ENCODE assay signal across 9 mouse cellular contexts in the genomic region with DNA sequence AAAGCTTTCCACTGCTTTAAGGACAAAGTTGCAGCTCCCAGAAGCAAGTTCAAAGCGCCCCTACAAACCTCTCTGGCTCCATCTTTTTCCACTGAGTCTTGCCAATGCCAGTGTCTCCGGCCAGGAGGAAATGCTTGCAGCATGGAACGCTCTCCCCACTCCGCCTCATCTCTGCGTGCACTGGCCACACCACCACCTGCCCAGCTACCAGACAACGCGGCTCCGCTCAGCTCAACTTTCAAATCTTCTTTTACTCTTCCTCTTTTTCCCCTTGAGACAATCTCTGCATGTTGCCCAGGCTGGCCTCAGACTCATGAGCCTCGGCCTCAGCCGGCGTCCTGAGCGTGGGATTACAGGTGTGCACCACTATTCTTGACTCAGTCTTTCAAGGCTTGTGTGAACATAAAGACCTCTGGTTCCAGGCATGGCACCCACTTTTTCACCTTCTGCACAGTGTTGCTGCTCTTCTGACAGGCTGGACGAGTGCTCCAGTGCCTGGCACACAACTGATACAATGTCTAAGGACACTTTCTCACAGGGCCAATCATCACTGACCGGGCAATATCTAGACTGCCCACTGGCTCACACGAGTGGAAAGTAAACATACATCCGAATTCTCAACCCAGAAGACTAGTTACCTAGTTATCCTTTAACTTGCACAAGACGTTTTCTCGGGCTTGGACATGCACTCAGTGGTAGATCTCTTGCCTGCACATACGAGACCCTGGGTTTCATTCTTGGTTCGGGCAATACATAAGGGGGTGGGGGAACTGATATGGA. TPM values are rescaled to one million over a fixed set of nuclear protein-coding genes. Genes with fewer than 3 reads are reported as not detected.
A peak's percentile ranks its signal among the peaks of the same experiment; 100 is the strongest.
DNase-seq lines count a peak whose midpoint lies in the region; ATAC-seq and TF ChIP-seq lines count a peak whose summit lies in the region.
"Had no signal": no experiment of that assay in that cellular context is flagged by ENCODE, and none has a peak within 500 bp of the region (broad histone marks: within the 10 kb centered on the region; RNA-seq: fewer than 3 reads in every experiment).

No protein-coding gene starts in this region.

- H3K36me3 ChIP-seq in G1E (replicated peaks): peaks cover 66% of the 10 kb centered on the region
- no peaks in the 10 kb centered on the region for H3K36me3 ChIP-seq in embryonic facial prominence, embryonic 14.5 days (ENCODE audit: control insufficient read depth, insufficient read depth, low read length)
- H3K36me3 ChIP-seq in liver, embryonic 14.5 days (replicated peaks; ENCODE audit: control insufficient read depth, insufficient read depth, low read depth): no peaks in the 10 kb centered on the region; the same call in 1 of the 2 replicates
- no peaks in the 10 kb centered on the region for H3K36me3 ChIP-seq in small intestine, adult 2 months (ENCODE audit: control insufficient read depth, insufficient read depth, low read length)

- no peak overlapping the region for H3K9ac ChIP-seq in embryonic facial prominence, embryonic 14.5 days (ENCODE audit: low read depth, low read length)
- no peak overlapping the region for H3K9ac ChIP-seq in liver, embryonic 14.5 days (replicated peaks)

- DNase-seq in G1E (ENCODE audit: low spot score): no peak
- peak; percentile 31 for DNase-seq in embryonic facial prominence, embryonic 14.5 days (ENCODE audit: low spot score)
- DNase-seq in heart, postnatal 4 days: peak; percentile 34
- DNase-seq in liver, embryonic 14.5 days (ENCODE audit: low read depth in 3 of 3, low spot score in 3 of 3): no peak
- DNase-seq in embryo, embryonic 10.5 days (ENCODE audit: low spot score): no peak
- DNase-seq in right cerebral cortex, postnatal 4 days: no peak

- peak overlapping the region; percentile 10; the same call in 1 of the 2 replicates for H3K4me3 ChIP-seq in G1E (ENCODE audit: low read depth, low read length)
- H3K4me3 ChIP-seq in embryonic facial prominence, embryonic 14.5 days (ENCODE audit: low read depth, low read length): no peak overlapping the region
- peak overlapping the region; percentile 6 to 9; a peak in 1 of 4 replicates for H3K4me3 ChIP-seq in liver, embryonic 14.5 days (ENCODE audit: insufficient read depth in 1 of 2, low read depth in 2 of 2, low read length in 2 of 2)
- no peak overlapping the region for H3K4me3 ChIP-seq in small intestine, adult 2 months (ENCODE audit: low read depth, low read length)

- no peak overlapping the region for H3K4me2 ChIP-seq in embryonic facial prominence, embryonic 14.5 days (ENCODE audit: low read depth, low read length)
- peak overlapping the region; percentile 33 for H3K4me2 ChIP-seq in liver, embryonic 14.5 days (ENCODE audit: low read depth)

- H3K27ac ChIP-seq in embryonic facial prominence, embryonic 14.5 days (replicated peaks; ENCODE audit: low read depth, low read length): no peak overlapping the region
- H3K27ac ChIP-seq in liver, embryonic 14.5 days: no peak overlapping the region
- peak overlapping the region; percentile 3; the same call in 1 of the 2 replicates for H3K27ac ChIP-seq in small intestine, adult 2 months (ENCODE audit: insufficient read depth, low read depth, low read length)
- H3K27ac ChIP-seq: macrophage had no signal

- no peaks in the 10 kb centered on the region for H3K9me3 ChIP-seq in G1E (replicated peaks)
- H3K9me3 ChIP-seq in embryonic facial prominence, embryonic 14.5 days (ENCODE audit: control insufficient read depth, low read length): no peaks in the 10 kb centered on the region
- no peaks in the 10 kb centered on the region for H3K9me3 ChIP-seq in liver, embryonic 14.5 days (ENCODE audit: control insufficient read depth, low read length)

- 77% methylated on average over 20 of the region's 20 CpGs for whole genome bisulfite sequencing in embryonic facial prominence, embryonic 14.5 days
- WGBS in liver, embryonic 14.5 days (ENCODE audit: insufficient replicate concordance): 59% methylated on average over 20 of the region's 20 CpGs
- WGBS in small intestine, adult 2 months: 31% methylated on average over 20 of the region's 20 CpGs

- TF ChIP-seq POLR2A in small intestine, adult 2 months (IDR thresholded peaks at IDR 0.05; ENCODE audit: low read depth, low read length): no peak

- no peak for TF ChIP-seq CTCF in G1E (IDR thresholded peaks at IDR 0.05; ENCODE audit: low read depth, low read length)
- TF ChIP-seq CTCF in liver, embryonic 14.5 days (IDR thresholded peaks at IDR 0.05; ENCODE audit: low read depth): no peak
- no peak for TF ChIP-seq CTCF in small intestine, adult 2 months (IDR thresholded peaks at IDR 0.05; ENCODE audit: extremely low read depth, insufficient read length, insufficient replicate concordance, low read depth, low read length)

- peaks cover 50% of the 10 kb centered on the region for H3K4me1 ChIP-seq in G1E (ENCODE audit: insufficient read depth, low read depth, low read length)
- peaks cover 49% of the 10 kb centered on the region for H3K4me1 ChIP-seq in embryonic facial prominence, embryonic 14.5 days (ENCODE audit: control insufficient read depth, insufficient read depth, low read length)
- H3K4me1 ChIP-seq in liver, embryonic 14.5 days (replicated peaks; ENCODE audit: control insufficient read depth in 2 of 2, insufficient read depth in 2 of 2, low read length in 1 of 2): peaks cover 4 to 34% of the 10 kb centered on the region in 2 experiments
- H3K4me1 ChIP-seq in small intestine, adult 2 months (ENCODE audit: control insufficient read depth, insufficient read depth, insufficient read length, low read length): peaks cover 59% of the 10 kb centered on the region

- ATAC-seq in G1E (ENCODE audit: extremely low read depth, insufficient number of reproducible peaks, low FRiP score, poor library complexity, severe bottlenecking): no peak
- ATAC-seq in embryonic facial prominence, embryonic 14.5 days (ENCODE audit: low read depth): no peak
- ATAC-seq in liver, embryonic 14.5 days (ENCODE audit: insufficient read depth): no peak
- no peak for ATAC-seq in erythroid progenitor cell, adult 5-6 weeks (replicated peaks; ENCODE audit: low FRiP score, poor library complexity, severe bottlenecking)

- no peak for TF ChIP-seq EP300 in liver, embryonic 14.5 days (IDR thresholded peaks at IDR 0.05; ENCODE audit: low read depth)

- no peaks in the 10 kb centered on the region for H3K27me3 ChIP-seq in G1E (ENCODE audit: insufficient read depth, low read length)
- H3K27me3 ChIP-seq in embryonic facial prominence, embryonic 14.5 days (replicated peaks; ENCODE audit: control insufficient read depth, insufficient read depth, low read length): no peaks in the 10 kb centered on the region
- no peaks in the 10 kb centered on the region for H3K27me3 ChIP-seq in liver, embryonic 14.5 days (ENCODE audit: control insufficient read depth, insufficient read depth, low read length)
- H3K27me3 ChIP-seq in small intestine, adult 2 months (ENCODE audit: control insufficient read depth, insufficient read depth, low read length): no peaks in the 10 kb centered on the region

RNA-seq across cellular contexts. Expression of gene Szrd1, which starts 4.6 kb away (rescaled TPM):
- 54.3 and 64.5 TPM in 2 replicates for total RNA-seq in G1E (2014; fragmentation: Nextera tagmentation)
- total RNA-seq in G1E (2017): 36.7 and 37.2 TPM in 2 replicates
- polyA plus RNA-seq in G1E (2012): 150 and 161 TPM in 2 replicates
- polyA plus RNA-seq in embryonic facial prominence, embryonic 14.5 days (2014; fragmentation: Nextera tagmentation; extraction: Ambion mirVana): 38.7 and 40.2 TPM in 2 replicates
- total RNA-seq in heart, postnatal 4 days (2021): 100 to 1,000 TPM; 103 to 107 TPM
- 13.3 and 14.2 TPM in 2 replicates for polyA plus RNA-seq in liver, embryonic 14.5 days (2012; rRNA removed)
- polyA plus RNA-seq in liver, embryonic 14.5 days (2014; fragmentation: Nextera tagmentation; extraction: Ambion mirVana): 14.3 and 17.2 TPM in 2 replicates
- 27.0 and 52.5 TPM in 2 replicates for polyA plus RNA-seq in small intestine, adult 2 months (2012; rRNA removed)
- total RNA-seq in erythroid progenitor cell, adult 5-6 weeks (2015; ENCODE audit: low replicate concordance): 13.7 and 19.3 TPM in 2 replicates
- 14.8 and 20.2 TPM in 2 replicates for total RNA-seq in erythroid progenitor cell, adult 5-6 weeks (2017; ENCODE audit: low replicate concordance)

RNA-seq across cellular contexts. Expression of gene Fbxo42, which starts 12.8 kb away (rescaled TPM):
- total RNA-seq in G1E (2014; fragmentation: Nextera tagmentation) (30.3 and 36.7 TPM in 2 replicates), G1E (2017) (7.6 and 8.3 TPM in 2 replicates)
- polyA plus RNA-seq in G1E (2012): 14.3 and 15.5 TPM in 2 replicates
- 22.7 and 24.9 TPM in 2 replicates for polyA plus RNA-seq in embryonic facial prominence, embryonic 14.5 days (2014; fragmentation: Nextera tagmentation; extraction: Ambion mirVana)
- total RNA-seq in heart, postnatal 4 days (2021): 10 to 100 TPM; 13.9 to 14.9 TPM
- 7.5 and 8.3 TPM in 2 replicates for polyA plus RNA-seq in liver, embryonic 14.5 days (2012; rRNA removed)
- polyA plus RNA-seq in liver, embryonic 14.5 days (2014; fragmentation: Nextera tagmentation; extraction: Ambion mirVana): 17.6 and 20.6 TPM in 2 replicates
- 6.6 and 13.1 TPM in 2 replicates for polyA plus RNA-seq in small intestine, adult 2 months (2012; rRNA removed)
- 37.5 and 43.6 TPM in 2 replicates for total RNA-seq in erythroid progenitor cell, adult 5-6 weeks (2015; ENCODE audit: low replicate concordance)
- 37.2 and 39.9 TPM in 2 replicates for total RNA-seq in erythroid progenitor cell, adult 5-6 weeks (2017; ENCODE audit: low replicate concordance)

RNA-seq across cellular contexts. Expression of gene Spata21, which starts 46.8 kb away (rescaled TPM):
- total RNA-seq in G1E (2014; fragmentation: Nextera tagmentation): not detected in 2 replicates
- not detected in 2 replicates for total RNA-seq in G1E (2017)
- polyA plus RNA-seq in G1E (2012): not detected in 2 replicates
- polyA plus RNA-seq in embryonic facial prominence, embryonic 14.5 days (2014; fragmentation: Nextera tagmentation; extraction: Ambion mirVana): 0.33 TPM in 1 of 2 replicates, not detected in the other
- total RNA-seq in heart, postnatal 4 days (2021): not detected
- polyA plus RNA-seq in liver, embryonic 14.5 days (2012; rRNA removed): 0.03 TPM in 1 of 2 replicates, not detected in the other
- polyA plus RNA-seq in liver, embryonic 14.5 days (2014; fragmentation: Nextera tagmentation; extraction: Ambion mirVana): not detected in 2 replicates
- polyA plus RNA-seq in small intestine, adult 2 months (2012; rRNA removed): not detected in 2 replicates
- total RNA-seq in erythroid progenitor cell, adult 5-6 weeks (2015; ENCODE audit: low replicate concordance): not detected in 2 replicates
- total RNA-seq in erythroid progenitor cell, adult 5-6 weeks (2017; ENCODE audit: low replicate concordance): not detected in 2 replicates
- polyA plus RNA-seq: macrophage had no signal

RNA-seq across cellular contexts. Expression of gene Necap2, which starts 56.8 kb away (rescaled TPM):
- total RNA-seq in G1E (2014; fragmentation: Nextera tagmentation): 43.9 and 51.5 TPM in 2 replicates
- total RNA-seq in G1E (2017): 61.9 and 62.4 TPM in 2 replicates
- 91.8 and 101 TPM in 2 replicates for polyA plus RNA-seq in G1E (2012)
- polyA plus RNA-seq in embryonic facial prominence, embryonic 14.5 days (2014; fragmentation: Nextera tagmentation; extraction: Ambion mirVana): 66.5 and 78.8 TPM in 2 replicates
- total RNA-seq in heart, postnatal 4 days (2021): 10 to 100 TPM; 33.7 to 35.8 TPM
- polyA plus RNA-seq in liver, embryonic 14.5 days (2012; rRNA removed): 58.9 and 60.3 TPM in 2 replicates
- 88.7 and 99.5 TPM in 2 replicates for polyA plus RNA-seq in liver, embryonic 14.5 days (2014; fragmentation: Nextera tagmentation; extraction: Ambion mirVana)
- 28.2 and 68.9 TPM in 2 replicates for polyA plus RNA-seq in small intestine, adult 2 months (2012; rRNA removed)
- total RNA-seq in erythroid progenitor cell, adult 5-6 weeks (2015; ENCODE audit: low replicate concordance): 51.1 and 67.4 TPM in 2 replicates
- total RNA-seq in erythroid progenitor cell, adult 5-6 weeks (2017; ENCODE audit: low replicate concordance): 45.2 and 108 TPM in 2 replicates

Comparison
In these comparisons a context has a peak if more than half of its experiments do, and no peak if none do; other contexts are left out.
1. DNase-seq: peak in embryonic facial prominence, embryonic 14.5 days (single experiment) and heart, postnatal 4 days (single experiment); none in G1E (single experiment), liver, embryonic 14.5 days (0 of 3), embryo, embryonic 10.5 days (single experiment) and right cerebral cortex, postnatal 4 days (single experiment).
2. H3K4me3 ChIP-seq: peak in G1E (single experiment) and liver, embryonic 14.5 days (2 of 2); none in embryonic facial prominence, embryonic 14.5 days (single experiment) and small intestine, adult 2 months (single experiment).